Comparison of ENCODE assay signal across 7 mouse cellular contexts in genomic region chr3:27710648-27711428, GRCm38 (mm10). TPM values are rescaled to one million over a fixed set of nuclear protein-coding genes. Genes with fewer than 3 reads are reported as not detected.
DNase-seq lines count a peak whose midpoint lies in the region; ATAC-seq and TF ChIP-seq lines count a peak whose summit lies in the region.

Gene Fndc3b, minus strand, starts transcription at chr3:27711307.

- peak; percentile 95; the same call in 1 of the 2 replicates for TF ChIP-seq POLR2A in limb, embryonic 14.5 days (IDR thresholded peaks at IDR 0.05; ENCODE audit: borderline replicate concordance, extremely low read depth, insufficient read depth, insufficient read length)
- peak; percentile 27; the same call in 1 of the 2 replicates for TF ChIP-seq POLR2A in spleen, adult 2 months (IDR thresholded peaks at IDR 0.05; ENCODE audit: low read depth, low read length)

- H3K27me3 ChIP-seq in embryonic facial prominence, embryonic 13.5 days: no peaks in the 10 kb centered on the region
- H3K27me3 ChIP-seq in limb, embryonic 14.5 days (ENCODE audit: control insufficient read depth, insufficient read depth, low read length): no peaks in the 10 kb centered on the region
- H3K27me3 ChIP-seq in midbrain, embryonic 16.5 days (ENCODE audit: control insufficient read depth, insufficient read depth, low read depth, low read length): no peaks in the 10 kb centered on the region
- peaks cover 17% of the 10 kb centered on the region for H3K27me3 ChIP-seq in spleen, adult 2 months (ENCODE audit: control insufficient read depth, insufficient read depth, low read length)

- H3K9me3 ChIP-seq in embryonic facial prominence, embryonic 13.5 days: no peaks in the 10 kb centered on the region
- H3K9me3 ChIP-seq in limb, embryonic 14.5 days (ENCODE audit: control insufficient read depth, low read length): no peaks in the 10 kb centered on the region
- no peaks in the 10 kb centered on the region for H3K9me3 ChIP-seq in midbrain, embryonic 16.5 days (replicated peaks; ENCODE audit: control insufficient read depth, low read length, poor library complexity, severe bottlenecking)

- H3K4me2 ChIP-seq in embryonic facial prominence, embryonic 13.5 days: peak within 1 kb of the TSS; percentile 78
- H3K4me2 ChIP-seq in limb, embryonic 14.5 days (replicated peaks; ENCODE audit: low read depth, low read length, severe bottlenecking): peak within 1 kb of the TSS; percentile 46
- H3K4me2 ChIP-seq in midbrain, embryonic 16.5 days (ENCODE audit: low read length): peak within 1 kb of the TSS; percentile 79

- H3K36me3 ChIP-seq in embryonic facial prominence, embryonic 13.5 days: no peaks in the 10 kb centered on the region
- no peaks in the 10 kb centered on the region for H3K36me3 ChIP-seq in limb, embryonic 14.5 days (ENCODE audit: control insufficient read depth, insufficient read depth, low read length)
- no peaks in the 10 kb centered on the region for H3K36me3 ChIP-seq in midbrain, embryonic 16.5 days (ENCODE audit: control insufficient read depth, insufficient read depth, low read length)
- no peaks in the 10 kb centered on the region for H3K36me3 ChIP-seq in spleen, adult 2 months (ENCODE audit: control insufficient read depth, insufficient read depth, low read length)

- H3K4me3 ChIP-seq in embryonic facial prominence, embryonic 13.5 days: peak within 1 kb of the TSS; percentile 88
- H3K4me3 ChIP-seq in limb, embryonic 14.5 days (replicated peaks; ENCODE audit: low read length): peak within 1 kb of the TSS; percentile 89
- peak within 1 kb of the TSS; percentile 88 for H3K4me3 ChIP-seq in midbrain, embryonic 16.5 days (ENCODE audit: low read depth, low read length)
- H3K4me3 ChIP-seq in spleen, adult 2 months (ENCODE audit: extremely low read depth, insufficient read depth, insufficient read length): peak within 1 kb of the TSS; percentile 72

- TF ChIP-seq CTCF in spleen, adult 2 months (IDR thresholded peaks at IDR 0.05; ENCODE audit: extremely low read depth, insufficient read depth, insufficient read length, insufficient replicate concordance): no peak

- H3K27ac ChIP-seq in embryonic facial prominence, embryonic 13.5 days: peak within 1 kb of the TSS; percentile 99
- peak within 1 kb of the TSS; percentile 99 for H3K27ac ChIP-seq in limb, embryonic 14.5 days (replicated peaks; ENCODE audit: low read depth, low read length)
- peak within 1 kb of the TSS; percentile 90 for H3K27ac ChIP-seq in midbrain, embryonic 16.5 days (ENCODE audit: low read length)
- peak within 1 kb of the TSS; percentile 73 for H3K27ac ChIP-seq in spleen, adult 2 months (ENCODE audit: insufficient read depth, low read length)

- WGBS in embryonic facial prominence, embryonic 13.5 days: under 1% methylated on average over 66 of the region's 90 CpGs
- under 1% methylated on average over 62 of the region's 90 CpGs for WGBS in limb, embryonic 14.5 days
- under 1% methylated on average over 60 of the region's 90 CpGs for WGBS in midbrain, embryonic 16.5 days
- WGBS in spleen, adult 2 months: 1% methylated on average over 82 of the region's 90 CpGs

- DNase-seq in adrenal gland, postnatal 4 days (ENCODE audit: low spot score in 2 of 2): peak; percentile 77 to 87
- peak; percentile 93 to 95 for DNase-seq in heart, adult 9 months (ENCODE audit: low spot score in 2 of 2)
- DNase-seq in kidney, adult 9 months: peak; percentile 95
- peak; percentile 97 for DNase-seq in limb, embryonic 14.5 days (ENCODE audit: low spot score)
- peak; percentile 61 to 83 for DNase-seq in spleen, adult 2 months (ENCODE audit: low read depth in 1 of 2, low spot score in 2 of 2)

- peaks cover 29% of the 10 kb centered on the region for H3K4me1 ChIP-seq in embryonic facial prominence, embryonic 13.5 days
- H3K4me1 ChIP-seq in limb, embryonic 14.5 days (ENCODE audit: control insufficient read depth, insufficient read depth, low read length): peaks cover 21% of the 10 kb centered on the region
- H3K4me1 ChIP-seq in midbrain, embryonic 16.5 days (ENCODE audit: control insufficient read depth, insufficient read depth, low read length): peaks cover 11% of the 10 kb centered on the region; the same call in 1 of the 2 replicates
- peaks cover 2% of the 10 kb centered on the region; the same call in 1 of the 2 replicates for H3K4me1 ChIP-seq in spleen, adult 2 months (ENCODE audit: control insufficient read depth, insufficient read depth, insufficient read length)

- H3K9ac ChIP-seq in embryonic facial prominence, embryonic 13.5 days: peak within 1 kb of the TSS; percentile 96
- peak within 1 kb of the TSS; percentile 97 for H3K9ac ChIP-seq in limb, embryonic 14.5 days (ENCODE audit: low read depth, low read length, severe bottlenecking)
- peak within 1 kb of the TSS; percentile 82 for H3K9ac ChIP-seq in midbrain, embryonic 16.5 days (ENCODE audit: low read depth, low read length)

- peak; percentile 89 for ATAC-seq in embryonic facial prominence, embryonic 13.5 days (ENCODE audit: insufficient number of reproducible peaks, insufficient read depth, low FRiP score, low TSS enrichment, low read depth)
- ATAC-seq in limb, embryonic 14.5 days (ENCODE audit: low FRiP score, low read depth): peak; percentile 89
- peak; percentile 97 for ATAC-seq in midbrain, embryonic 16.5 days

RNA-seq across cellular contexts. Expression of gene Fndc3b, which starts in this region (rescaled TPM):
- total RNA-seq in adrenal gland, postnatal 4 days (2021): 100 to 1,000 TPM; 110 TPM
- 26.6 and 29.0 TPM in 2 replicates for polyA plus RNA-seq in embryonic facial prominence, embryonic 13.5 days (2015; fragmentation: Nextera tagmentation; extraction: Ambion mirVana)
- 39.6 and 44.8 TPM in 2 replicates for polyA plus RNA-seq in limb, embryonic 14.5 days (2012; rRNA removed)
- 41.3 and 41.6 TPM in 2 replicates for polyA plus RNA-seq in limb, embryonic 14.5 days (2014; fragmentation: Nextera tagmentation; extraction: Ambion mirVana)
- polyA plus RNA-seq in midbrain, embryonic 16.5 days (2015; fragmentation: Nextera tagmentation; extraction: Ambion mirVana): 8.2 and 8.8 TPM in 2 replicates
- polyA plus RNA-seq in spleen, adult 2 months (2012; rRNA removed): 3.8 and 5.4 TPM in 2 replicates

Comparison
In these comparisons a context has a peak if more than half of its experiments do, and no peak if none do; other contexts are left out.
1. Peak in every context shown above with its lines: DNase-seq, ATAC-seq, H3K4me3 ChIP-seq and H3K27ac ChIP-seq.